Mouse (Mus musculus) olfactory bulb, adult 2 months (tissue): Measurements from ENCODE around the gene Sdccag8.

Experiments used
- CTCF ChIP-seq: fragments of 200-500 bp; IDR thresholded peaks from 2 replicates; pipeline ENCODE4 v1.5.1; 2012; ENCODE audit warnings: low read depth, mild to moderate bottlenecking, low read length, moderate library complexity; ENCODE audit not compliant: insufficient read depth
- POLR2A ChIP-seq: fragments of 200-500 bp; IDR thresholded peaks from 2 replicates; pipeline ENCODE4 v1.6.1; 2012; ENCODE audit warnings: mild to moderate bottlenecking, low read depth, low read length, moderate library complexity; ENCODE audit not compliant: insufficient read depth

- TF ChIP-seq CTCF = no peak
- TF ChIP-seq POLR2A = no peak
These were observed 180.4 kb downstream of the Sdccag8 start for GRCm38 (mm10) chr1:176994707-176995418.
